Mouse (Mus musculus) large intestine, adult 2 months (tissue): ENCODE measurements around the gene Tbc1d10a. TPM values are rescaled to one million over a fixed set of nuclear protein-coding genes. Genes with fewer than 3 reads are reported as not detected.
A peak's percentile ranks its signal among the peaks of the same experiment; 100 is the strongest.

Source experiments
- DNase-seq: peaks from one replicate; pipeline ENCODE4 v3.0.0-alpha.2; 2012; ENCODE audit warnings: low read depth, low spot score
- WGBS: fragments of 180-500 bp; shearing (Covaris S2); methylation state at CpG from one replicate; pipeline ENCODE4 v1.1.7; 2018; 5-methylcytosine and 5-hydroxymethylcytosine counted together
- polyA plus RNA-seq: library from polyadenylated mRNA; depleted of rRNA; stranded (reverse); fragments of >200 nt; gene quantifications from 2 replicates; pipeline ENCODE4 v1.2.3, GENCODE M21; 2012; rRNA removed

Gene Tbc1d10a
- 30.9 and 35.5 TPM in 2 replicates for polyA plus RNA-seq

- under 1% methylated on average over 71 of the region's 71 CpGs for WGBS
- DNase-seq = peak; percentile 96
Observed at GRCm38 (mm10) chr11:4186486-4187317, at the start of gene Tbc1d10a. TSS of gene Tbc1d10a (plus strand) at chr11:4186789.

DNA sequence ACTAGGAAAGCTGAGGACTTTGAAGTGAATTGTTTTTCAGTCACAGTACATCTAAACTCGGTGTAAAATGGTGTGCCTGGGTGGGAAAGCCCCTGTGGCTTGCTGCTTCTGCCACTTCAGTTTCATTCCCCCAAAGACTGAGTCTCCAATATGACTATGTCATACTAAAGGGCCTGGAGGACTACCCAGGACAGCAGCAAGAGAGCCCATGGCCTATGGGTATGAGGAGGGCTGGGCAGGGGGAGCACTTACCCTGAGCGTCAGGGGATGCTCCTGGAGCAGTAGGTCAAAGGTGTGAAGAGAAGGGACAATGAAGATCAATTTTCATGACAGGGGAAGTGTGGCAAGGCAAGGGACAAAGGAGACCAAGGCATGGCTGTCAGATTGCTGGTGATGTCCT is 47.6 kb upstream of the Tbc1d10a start:
- no peak for DNase-seq
- 77% methylated on average over 2 of the region's 2 CpGs for WGBS

GRCm38 (mm10) chr11:4141505-4141904 is 45.1 kb upstream of the Tbc1d10a start:
- no peak for DNase-seq

DNA sequence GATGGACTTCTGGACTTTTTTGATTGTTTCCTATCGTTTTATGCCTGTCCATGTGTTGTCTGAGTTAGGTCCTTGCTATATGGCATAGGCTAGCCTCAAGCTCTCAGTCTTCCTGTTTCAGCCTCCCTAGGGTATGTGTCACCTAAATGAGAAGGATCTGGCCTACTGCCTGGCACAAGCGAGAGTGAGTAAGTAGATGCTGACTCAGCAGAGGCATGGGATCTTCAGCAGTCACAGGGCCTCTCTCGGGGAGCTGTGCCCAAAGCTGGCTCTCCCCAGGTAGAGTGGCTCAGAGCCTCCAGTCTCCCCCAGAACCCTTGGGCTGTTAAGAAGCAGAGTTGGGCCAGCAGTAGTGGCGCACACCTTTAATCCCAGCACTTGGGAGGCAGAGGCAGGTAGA is 44.2 kb upstream of the Tbc1d10a start:
- WGBS = 82% methylated on average over 4 of the region's 4 CpGs
- no peak for DNase-seq

DNA sequence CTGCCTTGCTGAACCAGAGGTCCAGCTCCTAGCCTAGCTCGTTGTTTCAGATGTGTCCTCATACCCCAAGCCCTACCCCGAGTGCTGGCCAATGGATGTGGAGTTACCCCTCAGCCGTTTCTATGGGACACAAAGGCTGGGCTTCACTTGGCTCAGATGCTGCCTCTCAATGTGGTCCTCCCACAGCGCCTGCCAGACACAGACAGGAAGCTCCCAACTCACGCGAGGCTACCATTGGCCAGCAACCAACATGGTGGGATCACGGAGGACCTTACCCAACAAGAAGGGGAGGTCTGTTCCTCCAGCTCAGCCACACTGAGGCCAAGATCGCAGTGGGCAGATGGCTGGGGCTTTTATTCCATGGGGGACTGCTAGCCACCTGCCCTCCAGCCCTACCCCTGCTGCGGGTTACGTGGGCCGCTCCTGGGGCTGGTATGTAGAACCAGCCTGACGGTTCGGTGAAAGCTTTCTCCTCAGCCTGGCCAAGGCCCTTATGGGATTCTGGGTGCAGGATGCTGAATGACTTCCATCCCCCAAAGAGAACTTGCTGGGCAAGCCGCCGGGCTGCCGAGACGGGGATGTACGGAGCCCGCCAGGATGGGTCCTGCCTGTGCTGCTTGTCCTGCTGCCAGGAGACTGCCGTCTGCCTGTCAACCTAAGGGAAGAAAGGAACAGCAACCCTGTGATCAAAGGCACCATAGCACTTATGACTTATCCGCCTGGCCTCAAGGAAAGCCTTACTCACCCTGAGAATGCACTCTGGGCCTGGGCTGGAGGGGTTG is 43.1 kb upstream of the Tbc1d10a start:
- WGBS = 90% methylated on average over 21 of the region's 21 CpGs
- DNase-seq = no peak

DNA sequence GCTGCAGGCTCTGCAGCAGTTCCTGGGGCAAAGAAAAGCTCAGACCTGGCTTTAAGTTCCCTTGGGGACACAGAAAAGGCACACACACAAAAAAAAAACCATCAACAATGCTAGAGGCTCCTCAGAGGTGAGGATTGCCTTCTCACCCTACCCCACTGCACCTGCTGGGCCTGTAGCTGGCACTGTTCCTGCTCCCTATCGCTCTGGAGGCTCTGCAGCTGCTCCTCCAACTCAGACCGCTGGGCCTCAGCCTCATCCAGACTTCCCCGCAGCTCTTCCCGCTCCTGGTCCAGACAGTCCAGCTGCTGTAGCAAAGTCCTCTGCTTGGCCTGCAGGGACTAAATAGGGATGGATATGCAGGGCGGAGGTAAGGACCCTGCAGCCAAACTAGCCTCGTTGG is 40.2 kb upstream of the Tbc1d10a start:
- WGBS = 48% methylated on average over 6 of the region's 6 CpGs
- DNase-seq = no peak

DNA sequence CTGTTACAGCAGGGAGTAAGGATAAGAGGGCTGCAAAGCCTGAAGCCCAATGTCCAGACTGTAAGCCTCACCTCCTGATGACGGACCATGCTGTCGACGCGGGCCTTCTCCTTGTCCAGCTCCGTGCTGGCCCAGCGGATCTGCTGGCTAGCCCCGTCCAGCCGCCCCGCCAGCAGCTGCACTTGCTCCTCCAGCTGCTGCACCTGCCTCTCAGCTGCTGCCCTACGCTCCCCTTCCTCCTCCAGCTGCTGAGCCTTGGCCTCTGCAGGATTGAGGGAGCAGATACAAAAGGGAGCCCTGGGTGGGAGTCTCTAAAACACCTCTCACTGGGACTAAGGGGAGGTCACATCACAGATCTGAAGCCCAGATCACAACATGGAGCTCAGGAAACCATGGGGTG is 39.5 kb upstream of the Tbc1d10a start:
- 88% methylated on average over 10 of the region's 10 CpGs for WGBS
- no peak for DNase-seq

- DNase-seq = no peak
- 94% methylated on average over 5 of the region's 5 CpGs for WGBS
Observed at GRCm38 (mm10) chr11:4148120-4148519, 38.5 kb upstream of the Tbc1d10a start.

DNA sequence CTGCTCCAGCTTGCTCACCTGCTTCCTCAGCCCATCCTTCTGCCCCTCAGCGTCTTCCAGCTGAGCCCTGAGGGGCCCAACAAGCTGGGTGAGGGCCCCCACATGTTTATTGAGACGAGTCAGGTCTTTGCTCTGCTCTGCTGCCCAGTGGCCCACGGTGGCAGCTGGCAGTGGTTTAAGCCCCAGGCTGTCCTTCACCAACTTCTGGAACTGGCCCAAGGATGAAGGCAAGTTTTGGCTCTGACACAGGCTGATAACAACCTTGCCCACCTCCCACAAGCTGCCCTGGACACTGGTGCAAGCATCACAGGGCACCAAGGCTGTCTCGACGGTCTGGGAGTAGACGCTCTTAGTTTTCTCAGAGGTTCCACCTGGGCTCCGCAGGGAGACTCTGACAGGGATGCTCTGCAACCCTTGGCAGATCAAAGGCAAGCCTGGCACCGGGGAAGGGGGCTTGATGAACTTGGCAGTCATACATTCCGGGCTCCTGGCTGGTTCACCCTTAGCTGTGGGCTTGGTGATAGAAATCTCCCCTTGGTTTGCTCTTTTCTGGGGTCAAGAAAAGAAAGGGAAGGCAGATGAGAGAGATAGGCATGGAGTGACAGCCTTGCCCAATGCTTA is 37.9 kb upstream of the Tbc1d10a start:
- 88% methylated on average over 9 of the region's 9 CpGs for WGBS
- DNase-seq = no peak

- WGBS = 93% methylated on average over 6 of the region's 6 CpGs
- no peak for DNase-seq
Observed at GRCm38 (mm10) chr11:4149886-4150285, 36.7 kb upstream of the Tbc1d10a start.

- no peak for DNase-seq
- 93% methylated on average over 7 of the region's 7 CpGs for WGBS
Observed at GRCm38 (mm10) chr11:4153694-4154093, 32.9 kb upstream of the Tbc1d10a start.

- 85% methylated on average over 5 of the region's 5 CpGs for WGBS
- no peak for DNase-seq
Observed at GRCm38 (mm10) chr11:4155641-4156040, 30.9 kb upstream of the Tbc1d10a start.

DNA sequence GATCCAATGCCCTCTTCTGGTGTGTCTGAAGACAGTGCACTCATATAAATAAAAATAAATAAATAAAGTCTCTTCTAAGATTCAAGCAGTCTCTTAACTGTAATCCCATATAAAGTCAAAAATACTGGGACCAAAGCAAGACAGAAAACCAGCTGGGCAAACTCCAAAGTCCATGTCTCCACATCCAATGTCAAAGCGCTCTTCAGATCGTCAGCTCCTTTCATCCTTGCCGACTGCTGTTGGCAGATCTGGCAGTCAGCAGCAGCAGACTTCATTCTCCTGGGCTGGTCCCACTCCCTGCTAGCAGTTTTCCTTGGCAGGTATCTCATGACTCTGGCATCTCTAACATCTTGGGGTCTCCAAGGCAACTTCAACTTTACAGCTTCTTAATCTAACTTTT is 27.9 kb upstream of the Tbc1d10a start:
- no peak for DNase-seq
- 68% methylated on average over 3 of the region's 3 CpGs for WGBS

- DNase-seq = peak; percentile 75
- WGBS = 3% methylated on average over 54 of the region's 54 CpGs
Observed at GRCm38 (mm10) chr11:4159808-4160708, 26.5 kb upstream of the Tbc1d10a start, which contains the start of the genes Ccdc157 and Sf3a1. TSS of gene Ccdc157 (minus strand) at chr11:4160293. TSS of gene Sf3a1 (plus strand) at chr11:4160350.

DNA sequence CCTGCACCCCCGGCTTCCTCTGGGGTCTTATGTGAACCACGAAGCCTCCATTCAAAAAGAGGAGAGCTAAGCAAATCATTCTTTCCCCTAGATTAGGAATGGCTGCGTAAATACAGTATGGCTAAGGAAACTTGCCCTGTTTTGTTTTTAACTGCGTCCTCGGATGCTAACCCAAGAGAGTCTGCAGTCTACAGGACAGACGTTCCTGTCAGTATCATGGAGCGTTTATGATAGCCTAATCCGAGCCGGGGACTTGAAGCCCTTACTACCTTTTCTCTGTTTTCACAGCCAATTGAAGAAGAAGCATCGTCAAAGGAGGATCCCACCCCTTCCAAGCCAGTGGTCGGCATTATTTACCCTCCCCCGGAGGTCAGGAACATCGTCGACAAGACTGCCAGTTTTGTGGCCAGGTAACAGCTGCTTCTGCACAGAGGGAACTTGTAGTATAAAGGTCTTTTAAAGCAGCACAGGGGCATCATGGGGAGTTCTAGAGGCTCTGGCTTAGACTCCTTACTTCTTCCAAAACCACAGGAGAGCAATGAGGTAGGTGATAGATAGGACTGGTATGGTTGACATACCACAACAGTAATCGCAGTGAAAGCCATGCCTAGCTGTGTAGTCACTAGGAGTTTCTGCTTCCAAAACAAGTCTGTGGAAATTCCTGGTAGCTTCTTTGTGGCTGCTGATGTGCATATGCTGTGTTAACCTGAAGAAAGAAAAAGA is 25.7 kb upstream of the Tbc1d10a start:
- no peak for DNase-seq
- WGBS = 4% methylated on average over 15 of the region's 15 CpGs

- 75% methylated on average over 2 of the region's 2 CpGs for WGBS
Observed at GRCm38 (mm10) chr11:4164701-4165100, 21.9 kb upstream of the Tbc1d10a start.

GRCm38 (mm10) chr11:4166467-4167090 is 20.0 kb upstream of the Tbc1d10a start:
- no peak for DNase-seq
- 69% methylated on average over 7 of the region's 7 CpGs for WGBS

More at GRCm38 (mm10) chr11:4164701-4165100, 21.9 kb upstream of the Tbc1d10a start:
- no peak for DNase-seq

DNA sequence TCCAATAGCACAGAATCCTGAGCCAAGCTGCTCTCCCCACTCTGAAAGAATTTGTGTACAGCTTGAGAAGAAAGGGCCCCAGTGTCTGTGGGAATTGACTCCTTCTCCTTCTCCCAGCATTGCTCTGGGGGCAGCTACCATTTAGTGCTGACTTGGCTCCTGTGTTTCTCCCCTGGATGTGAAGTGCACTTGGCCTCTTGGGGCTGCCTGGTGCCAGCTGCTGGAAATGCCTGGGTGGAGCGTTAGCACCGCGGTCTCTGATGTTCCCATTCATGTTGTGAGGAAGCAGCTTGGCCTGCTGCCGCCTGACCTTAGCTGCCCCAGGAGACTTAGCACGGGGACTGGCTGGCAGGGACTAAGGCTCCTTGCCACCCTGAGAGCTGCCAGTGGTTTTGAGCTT is 12.0 kb upstream of the Tbc1d10a start:
- no peak for DNase-seq
- 79% methylated on average over 5 of the region's 5 CpGs for WGBS
